18 mouse cellular contexts compared by ENCODE assay signal in genomic region chr7:29029690-29030656, GRCm38 (mm10). TPM values are rescaled to one million over a fixed set of nuclear protein-coding genes. Genes with fewer than 3 reads are reported as not detected.
DNase-seq lines count a peak whose midpoint lies in the region; ATAC-seq and TF ChIP-seq lines count a peak whose summit lies in the region.
"Had no signal": no experiment of that assay in that cellular context is flagged by ENCODE, and none has a peak within 500 bp of the region (broad histone marks: within the 10 kb centered on the region; RNA-seq: fewer than 3 reads in every experiment).

No protein-coding gene starts in this region.

- peak overlapping the region in 1 of 2 experiments; percentile 16; a peak in 1 of 4 replicates for H3K4me3 ChIP-seq in MEL (ENCODE audit: control insufficient read depth in 1 of 2, insufficient read depth in 1 of 2, low read depth in 2 of 2, low read length in 2 of 2)
- H3K4me3 ChIP-seq: forebrain, embryonic 15.5 days; heart, adult 2 months; hindbrain, embryonic 12.5 days; kidney, embryonic 15.5 days; limb, embryonic 13.5 days; neural tube, embryonic 12.5 days had no signal

- H3K4me1 ChIP-seq in MEL (ENCODE audit: control insufficient read depth in 1 of 2, insufficient read depth in 2 of 2, low read length in 2 of 2), result peaks cover 6 to 27% of the 10 kb centered on the region in 2 experiments
- H3K4me1 ChIP-seq: forebrain, embryonic 15.5 days; hindbrain, embryonic 12.5 days; kidney, embryonic 15.5 days; limb, embryonic 13.5 days; neural tube, embryonic 12.5 days had no signal

- ATAC-seq in megakaryocyte, adult 5-6 weeks (ENCODE audit: poor library complexity, severe bottlenecking), result peak; percentile 54
- ATAC-seq: CD4-positive, CD25-positive, alpha-beta regulatory T cell, adult 4 months; forebrain, embryonic 15.5 days had no signal

- H3K9me3 ChIP-seq in MEL (replicated peaks; ENCODE audit: insufficient read depth, low read length), result no peaks in the 10 kb centered on the region
- H3K9me3 ChIP-seq: forebrain, embryonic 15.5 days; hindbrain, embryonic 12.5 days; kidney, embryonic 15.5 days; limb, embryonic 13.5 days; neural tube, embryonic 12.5 days had no signal

- no peaks in the 10 kb centered on the region for H3K27me3 ChIP-seq in MEL (ENCODE audit: control insufficient read depth in 1 of 2, insufficient read depth in 2 of 2, low read length in 2 of 2)
- H3K27me3 ChIP-seq: forebrain, embryonic 15.5 days; hindbrain, embryonic 12.5 days; kidney, embryonic 15.5 days; limb, embryonic 13.5 days; neural tube, embryonic 12.5 days had no signal

- H3K27ac ChIP-seq in MEL (ENCODE audit: control insufficient read depth, low read depth, low read length), result peak overlapping the region; percentile 72
- H3K27ac ChIP-seq: forebrain, embryonic 15.5 days; heart, adult 2 months; hindbrain, embryonic 12.5 days; kidney, embryonic 15.5 days; limb, embryonic 13.5 days; neural tube, embryonic 12.5 days had no signal

- no peak for TF ChIP-seq CTCF in MEL (IDR thresholded peaks at IDR 0.05 in 2 of 3, conservative IDR thresholded peaks at IDR 0.05 in 1 of 3; ENCODE audit: control insufficient read depth in 1 of 3, insufficient read depth in 1 of 3, low read depth in 2 of 3, low read length in 3 of 3, poor library complexity in 1 of 3, severe bottlenecking in 1 of 3)

- peak; percentile 98 for TF ChIP-seq EP300 in MEL (IDR thresholded peaks at IDR 0.05; ENCODE audit: low read depth in 1 of 2, low read length in 2 of 2)

- TF ChIP-seq POLR2A in MEL (IDR thresholded peaks at IDR 0.05; ENCODE audit: control insufficient read depth in 1 of 2, insufficient read depth in 1 of 2, low read depth in 1 of 2, low read length in 2 of 2, poor library complexity in 1 of 2), result no peak

- DNase-seq in MEL (ENCODE audit: low read depth, low spot score), result peak; percentile 94
- DNase-seq in c-Kit-positive CD71-positive TER-119-negative erythroid progenitor cells, embryonic 14.5 days (ENCODE audit: low read depth), result peak; percentile 82
- peak; percentile 80 for DNase-seq in liver
- no peak for DNase-seq in left cerebral cortex, adult 9 months (ENCODE audit: low spot score in 2 of 2)
- no peak for DNase-seq in kidney, postnatal 4 days
- DNase-seq in adipocyte (ENCODE audit: low spot score), result no peak
- no peak for DNase-seq in left cerebral cortex, adult 11 months (ENCODE audit: low spot score)
- DNase-seq: adrenal gland, postnatal 10 days; cerebellum, postnatal 14 days; heart, adult 2 months; thymus, postnatal 4 days had no signal

- peaks cover 0 to 21% of the 10 kb centered on the region in 2 experiments; a peak in 2 of 4 replicates for H3K36me3 ChIP-seq in MEL (ENCODE audit: control insufficient read depth in 1 of 2, insufficient read depth in 2 of 2, low read length in 2 of 2)
- H3K36me3 ChIP-seq: forebrain, embryonic 15.5 days; hindbrain, embryonic 12.5 days; kidney, embryonic 15.5 days; limb, embryonic 13.5 days; neural tube, embryonic 12.5 days had no signal

- peak overlapping the region; percentile 11; the same call in 1 of the 2 replicates for H3K9ac ChIP-seq in MEL (ENCODE audit: control insufficient read depth, low read depth, low read length, poor library complexity, severe bottlenecking)
- H3K9ac ChIP-seq: forebrain, embryonic 15.5 days; hindbrain, embryonic 12.5 days; kidney, embryonic 15.5 days; limb, embryonic 13.5 days; neural tube, embryonic 12.5 days had no signal

- TF ChIP-seq RAD21 in MEL (IDR thresholded peaks at IDR 0.05; ENCODE audit: low read depth, low read length), result no peak

- no peaks in the 10 kb centered on the region for H3K79me2 ChIP-seq in MEL (ENCODE audit: control insufficient read depth, insufficient read depth, low read length, poor library complexity)

TF ChIP-seq in MEL, 35 proteins besides CTCF, POLR2A, EP300 and RAD21:
- peak; percentile 82 for TF ChIP-seq USF1 (IDR thresholded peaks at IDR 0.05; ENCODE audit: low read depth, low read length)
- TF ChIP-seq MAZ (IDR thresholded peaks at IDR 0.05; ENCODE audit: low read depth, low read length), result peak; percentile 81
- TF ChIP-seq ZKSCAN1 (IDR thresholded peaks at IDR 0.05; ENCODE audit: low read depth, low read length), result no peak
- peak; percentile 87 for TF ChIP-seq BHLHE40 (IDR thresholded peaks at IDR 0.05; ENCODE audit: borderline replicate concordance, low read depth, low read length)
- TF ChIP-seq TCF12 (IDR thresholded peaks at IDR 0.05; ENCODE audit: low read depth, low read length), result peak; percentile 99
- TF ChIP-seq RCOR1 (IDR thresholded peaks at IDR 0.05; ENCODE audit: low read depth, low read length), result peak; percentile 96
- TF ChIP-seq MYC (IDR thresholded peaks at IDR 0.05; ENCODE audit: low read depth, low read length), result peak; percentile 96
- TF ChIP-seq TAL1 (IDR thresholded peaks at IDR 0.05; ENCODE audit: low read length), result peak; percentile 98
- 0 out of 2 replicates have a peak, but pooled peaks have one; percentile 26 for TF ChIP-seq TBP (IDR thresholded peaks at IDR 0.05; ENCODE audit: low read depth, low read length)
- peak; percentile 91 for TF ChIP-seq MXI1 (IDR thresholded peaks at IDR 0.05; ENCODE audit: low read depth, low read length)
- peak; percentile 99 for TF ChIP-seq GATA1 (IDR thresholded peaks at IDR 0.05; ENCODE audit: low read depth, low read length)
- peak; percentile 94 for TF ChIP-seq SIN3A (IDR thresholded peaks at IDR 0.05; ENCODE audit: low read length)
- TF ChIP-seq ETS1 (IDR thresholded peaks at IDR 0.05; ENCODE audit: low read depth, low read length), result peak; percentile 97
- TF ChIP-seq USF2 (IDR thresholded peaks at IDR 0.05; ENCODE audit: borderline replicate concordance in 1 of 2, insufficient read depth in 1 of 2, low read depth in 1 of 2, low read length in 2 of 2), result no peak
- TF ChIP-seq MEF2A (IDR thresholded peaks at IDR 0.05; ENCODE audit: extremely low read depth, insufficient replicate concordance, low read depth, low read length, poor library complexity, severe bottlenecking), result peak; percentile 42; the same call in 1 of the 2 replicates
- no peak for TF ChIP-seq POLR2AphosphoS2 (IDR thresholded peaks at IDR 0.05; ENCODE audit: low read length)
- no peak for TF ChIP-seq SMC3 (IDR thresholded peaks at IDR 0.05; ENCODE audit: low read depth, low read length)
- peak; percentile 58 for TF ChIP-seq HCFC1 (IDR thresholded peaks at IDR 0.05; ENCODE audit: low read depth, low read length)
- TF ChIP-seq MAX (IDR thresholded peaks at IDR 0.05; ENCODE audit: low read length), result peak; percentile 91
- 0 out of 2 replicates have a peak, but pooled peaks have one; percentile 37 for TF ChIP-seq ZMIZ1 (IDR thresholded peaks at IDR 0.05; ENCODE audit: low read depth, low read length)
- TF ChIP-seq E2F4 (IDR thresholded peaks at IDR 0.05; ENCODE audit: borderline replicate concordance, low read depth, low read length), result no peak
- TF ChIP-seq ZC3H11A (IDR thresholded peaks at IDR 0.05; ENCODE audit: low read depth, low read length), result no peak
- peak; percentile 95; the same call in 1 of the 2 replicates for TF ChIP-seq MAFK (IDR thresholded peaks at IDR 0.05; ENCODE audit: borderline replicate concordance, low read depth, low read length)
- TF ChIP-seq GABPA (IDR thresholded peaks at IDR 0.05; ENCODE audit: low read depth, low read length), result no peak
- TF ChIP-seq CHD2 (IDR thresholded peaks at IDR 0.05; ENCODE audit: low read length), result no peak; the same call in 1 of the 2 replicates
- no peak for TF ChIP-seq JUND (IDR thresholded peaks at IDR 0.05; ENCODE audit: low read depth, low read length)
- no peak for TF ChIP-seq KAT2A (conservative IDR thresholded peaks at IDR 0.05; ENCODE audit: low read depth, low read length)
- no peak for TF ChIP-seq UBTF (IDR thresholded peaks at IDR 0.05; ENCODE audit: borderline replicate concordance, insufficient read depth, low read depth, low read length)
TF ChIP-seq in MEL: peak in this region for 17.

RNA-seq across cellular contexts. Expression of gene Map4k1, which starts 48.1 kb away (rescaled TPM):
- total RNA-seq in MEL (2012; rRNA removed), result 17.3 and 19.3 TPM in 2 replicates
- 10 to 100 TPM in 1 of 2 experiments, not detected in 1; 50.8 TPM for polyA plus RNA-seq in MEL (2012; ENCODE audit: insufficient read depth in 1 of 2, insufficient read length in 2 of 2, low read depth in 1 of 2, low replicate concordance in 2 of 2, missing spikeins in 1 of 2)
- 53.8 and 54.4 TPM in 2 replicates for total RNA-seq in megakaryocyte, adult 5-6 weeks (2015)
- total RNA-seq in megakaryocyte, adult 5-6 weeks (2017), result 44.2 and 60.4 TPM in 2 replicates

RNA-seq across cellular contexts. Expression of gene Eif3k, which starts 48.3 kb away (rescaled TPM):
- total RNA-seq in MEL (2012; rRNA removed), result 525 and 545 TPM in 2 replicates
- 100 to 1,000 TPM in 1 of 2 experiments, not detected in 1; 671 TPM for polyA plus RNA-seq in MEL (2012; ENCODE audit: insufficient read depth in 1 of 2, insufficient read length in 2 of 2, low read depth in 1 of 2, low replicate concordance in 2 of 2, missing spikeins in 1 of 2)
- total RNA-seq in megakaryocyte, adult 5-6 weeks (2015), result 216 and 241 TPM in 2 replicates
- total RNA-seq in megakaryocyte, adult 5-6 weeks (2017), result 340 and 348 TPM in 2 replicates

Comparison
In these comparisons a context has a peak if more than half of its experiments do, and no peak if none do; other contexts are left out.
1. DNase-seq: peak in MEL (single experiment), c-Kit-positive CD71-positive TER-119-negative erythroid progenitor cells, embryonic 14.5 days (single experiment) and liver (single experiment); none in left cerebral cortex, adult 9 months (0 of 2), kidney, postnatal 4 days (0 of 2), adipocyte (single experiment) and left cerebral cortex, adult 11 months (single experiment).